Mouse (Mus musculus) hindbrain, embryonic 14.5 days (tissue): ENCODE results near the gene Gm17361. TPM values are rescaled to one million over a fixed set of nuclear protein-coding genes. Genes with fewer than 3 reads are reported as not detected.
"Not testable (repeated sequence)": the region's sequence is repeated elsewhere in the genome, so short reads cannot be mapped to it uniquely, and the experiment has no call there.

Experiments
- ATAC-seq: fragments of 200-750 bp; cut with Nextera tagmentation; 2 replicates; pipeline ENCODE4 v1.8.0; 2017; ENCODE audit warnings: moderate number of reproducible peaks, mild to moderate bottlenecking, moderate TSS enrichment, moderate library complexity; ENCODE audit not compliant: low FRiP score
- DNase-seq: peaks from one replicate; pipeline ENCODE4 v3.0.0-alpha.2; 2015; ENCODE audit warnings: low spot score
- H3K27ac ChIP-seq: fragments of 300-500 bp; sonication (generic); 2 replicates; pipeline ENCODE4 v1.5.1; 2014; ENCODE audit warnings: mild to moderate bottlenecking, moderate library complexity
- H3K27me3 ChIP-seq: fragments of 300-500 bp; sonication (generic); 2 replicates; pipeline ENCODE4 v1.6.1; 2014; ENCODE audit warnings: mild to moderate bottlenecking, low read length, mixed read lengths; ENCODE audit not compliant: control insufficient read depth, insufficient read depth
- H3K36me3 ChIP-seq: fragments of 300-500 bp; sonication (generic); replicated peaks from 2 replicates; pipeline ENCODE4 v1.6.1; 2014; ENCODE audit not compliant: control insufficient read depth, insufficient read depth
- H3K4me1 ChIP-seq: fragments of 300-500 bp; sonication (generic); replicated peaks from 2 replicates; pipeline ENCODE4 v1.6.1; 2014; ENCODE audit warnings: antibody characterized with exemption, low read length, mixed read lengths; ENCODE audit not compliant: control insufficient read depth, insufficient read depth
- H3K4me2 ChIP-seq: fragments of 300-500 bp; sonication (generic); replicated peaks from 2 replicates; pipeline ENCODE4 v1.6.1; 2014; ENCODE audit warnings: mild to moderate bottlenecking, moderate library complexity
- H3K4me3 ChIP-seq: fragments of 300-500 bp; sonication (generic); replicated peaks from 2 replicates; pipeline ENCODE4 v1.5.1; 2014; ENCODE audit warnings: mild to moderate bottlenecking, low read length
- H3K9ac ChIP-seq: fragments of 300-500 bp; sonication (generic); 2 replicates; pipeline ENCODE4 v1.6.1; 2014
- H3K9me3 ChIP-seq: fragments of 300-500 bp; sonication (generic); 2 replicates; pipeline ENCODE4 v1.6.1; 2016; ENCODE audit warnings: low read length; ENCODE audit not compliant: control insufficient read depth
- whole genome bisulfite sequencing: fragments of 180-500 bp; shearing (Covaris S2); extraction: QIAGEN DNeasy Blood & Tissue Kit; methylation state at CpG from one replicate; pipeline ENCODE4 v1.1.7; 2014; 5-methylcytosine and 5-hydroxymethylcytosine counted together
- polyA plus RNA-seq: library from polyadenylated mRNA; unstranded; fragments of >200 nt; fragmentation: Nextera tagmentation; extraction: Ambion mirVana; gene quantifications from 2 replicates; pipeline ENCODE4 v1.2.1, GENCODE M21; 2014

The Gm17361 gene
- not detected in 2 replicates for polyA plus RNA-seq

DNA sequence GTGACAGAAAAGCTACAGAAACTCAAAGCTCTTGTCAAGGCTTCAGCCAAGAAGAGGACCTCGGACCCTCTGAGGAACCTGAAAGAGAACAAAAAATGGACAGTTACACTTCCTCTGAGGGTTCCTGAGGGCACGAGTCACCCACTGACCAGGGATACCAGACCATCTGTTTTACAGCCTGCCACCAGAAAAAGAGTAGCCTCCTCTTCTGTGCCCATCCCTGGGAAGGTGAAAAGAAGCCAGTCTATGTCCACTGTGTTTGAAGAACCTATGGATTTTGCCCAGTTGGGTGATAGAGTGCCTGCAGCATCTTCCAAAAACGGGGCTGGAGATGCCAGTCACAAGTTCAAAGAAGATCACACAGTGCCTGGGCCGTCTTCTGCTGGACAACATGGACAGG lies at the start of gene Gm17361:
Gene Gm17361 (plus strand): TSS at position 301 of the 400 bp plus-strand sequence.
- not testable (repeated sequence) for H3K9me3 ChIP-seq, H3K4me1 ChIP-seq, H3K4me3 ChIP-seq, H3K9ac ChIP-seq, H3K27me3 ChIP-seq, H3K4me2 ChIP-seq, DNase-seq, H3K36me3 ChIP-seq, ATAC-seq, H3K27ac ChIP-seq
- WGBS = no CpG with 5 or more reads among the region's 4 CpGs
